Mouse (Mus musculus): ENCODE measurements at regions not wholly inside any gene's neighbourhood (a gene's known extent, or its start where the extent isn't known, plus 50 kb on each side); places are given as distances from the start of the nearest gene placed in this dataset.

DNA sequence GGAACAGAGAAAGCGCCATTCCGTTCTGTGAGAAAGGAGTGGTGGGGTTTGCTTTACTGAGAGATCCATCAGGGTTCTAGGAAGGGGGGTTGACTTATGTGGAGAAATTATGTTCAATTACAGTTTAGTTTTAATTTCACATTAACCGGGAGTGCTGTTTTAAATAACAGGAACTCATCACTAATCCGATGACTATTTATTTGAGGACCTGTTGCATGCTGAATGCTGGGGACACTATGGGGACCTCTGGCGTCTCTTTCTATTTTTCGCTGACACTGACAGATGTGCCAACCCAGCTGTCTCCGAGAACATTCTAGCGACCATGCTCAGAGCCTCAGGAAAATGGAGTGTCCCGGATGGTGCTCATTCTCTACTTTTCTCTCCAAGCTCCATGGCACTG, 86.6 kb downstream of the Fam76b start:
- TF ChIP-seq CTCF (IDR thresholded peaks at IDR 0.05) (no peak), POLR2A (IDR thresholded peaks at IDR 0.05; ENCODE audit: insufficient read depth, low read depth, low read length) (no peak)

Data from heart, adult 2 months (tissue).